Comparison of ENCODE assay signal across 8 mouse cellular contexts in the genomic region with DNA sequence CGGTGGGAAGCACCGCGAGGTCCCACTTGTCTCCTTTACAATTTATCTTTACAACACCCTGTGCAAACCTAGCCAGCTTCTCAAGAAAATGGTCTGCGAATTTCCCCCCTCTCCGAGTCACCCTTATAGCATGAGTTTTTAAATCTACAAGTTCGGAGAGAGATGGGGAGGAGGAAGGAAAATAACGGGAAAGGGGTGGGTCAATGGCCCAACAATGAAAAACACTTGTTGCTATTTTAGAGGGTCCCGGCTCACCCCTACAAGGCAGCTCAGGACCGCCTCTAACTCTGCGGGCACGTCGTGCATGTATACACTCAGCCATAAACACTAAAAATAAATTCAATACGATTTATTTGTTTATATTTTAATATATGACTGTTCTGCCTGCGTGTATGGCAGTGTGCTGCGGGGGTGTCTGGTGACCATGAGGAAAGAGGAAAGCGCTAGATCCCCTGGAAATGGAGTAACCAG. TPM values are rescaled to one million over a fixed set of nuclear protein-coding genes. Genes with fewer than 3 reads are reported as not detected.
DNase-seq lines count a peak whose midpoint lies in the region; ATAC-seq and TF ChIP-seq lines count a peak whose summit lies in the region.

No protein-coding gene starts in this region.

- H3K4me2 ChIP-seq in intestine, postnatal 0 days (replicated peaks; ENCODE audit: low read depth) = peak overlapping the region; percentile 91
- H3K4me2 ChIP-seq in neural tube, embryonic 13.5 days = peak overlapping the region; percentile 76

- H3K27ac ChIP-seq in embryonic fibroblast, embryonic 13.5 days (ENCODE audit: insufficient read depth, low read length) = no peak overlapping the region
- no peak overlapping the region for H3K27ac ChIP-seq in intestine, postnatal 0 days (ENCODE audit: low read depth, low read length)
- no peak overlapping the region for H3K27ac ChIP-seq in neural tube, embryonic 13.5 days (replicated peaks)

- H3K36me3 ChIP-seq in erythroblast, embryonic 14.5 days (ENCODE audit: control insufficient read depth) = no peaks in the 10 kb centered on the region
- H3K36me3 ChIP-seq in intestine, postnatal 0 days (ENCODE audit: control insufficient read depth, insufficient read depth) = no peaks in the 10 kb centered on the region
- no peaks in the 10 kb centered on the region for H3K36me3 ChIP-seq in neural tube, embryonic 13.5 days

- H3K27me3 ChIP-seq in erythroblast, embryonic 14.5 days (ENCODE audit: control insufficient read depth) = peaks cover 65% of the 10 kb centered on the region
- no peaks in the 10 kb centered on the region for H3K27me3 ChIP-seq in intestine, postnatal 0 days (replicated peaks; ENCODE audit: control insufficient read depth, insufficient read depth, low read length)
- H3K27me3 ChIP-seq in neural tube, embryonic 13.5 days = 0 out of 2 replicates have a peak, but pooled peaks cover 3% of the 10 kb centered on the region

- peak overlapping the region; percentile 27; the same call in 1 of the 2 replicates for H3K9ac ChIP-seq in intestine, postnatal 0 days (ENCODE audit: low read depth, low read length)
- H3K9ac ChIP-seq in neural tube, embryonic 13.5 days = peak overlapping the region; percentile 72

- no peak for TF ChIP-seq POLR2A in embryonic fibroblast, embryonic 13.5 days (IDR thresholded peaks at IDR 0.05; ENCODE audit: low read depth, low read length)

- peaks cover 39% of the 10 kb centered on the region for H3K4me1 ChIP-seq in erythroblast, embryonic 14.5 days (ENCODE audit: control insufficient read depth)
- no peaks in the 10 kb centered on the region for H3K4me1 ChIP-seq in embryonic fibroblast, embryonic 13.5 days (ENCODE audit: control insufficient read depth, insufficient read depth, low read length)
- no peaks in the 10 kb centered on the region for H3K4me1 ChIP-seq in intestine, postnatal 0 days (replicated peaks; ENCODE audit: control insufficient read depth, insufficient read depth, low read length)
- H3K4me1 ChIP-seq in neural tube, embryonic 13.5 days (replicated peaks) = peaks cover 19% of the 10 kb centered on the region

- H3K9me3 ChIP-seq in erythroblast, embryonic 14.5 days (ENCODE audit: control insufficient read depth, low read length) = no peaks in the 10 kb centered on the region
- no peaks in the 10 kb centered on the region for H3K9me3 ChIP-seq in intestine, postnatal 0 days (ENCODE audit: control insufficient read depth)
- no peaks in the 10 kb centered on the region for H3K9me3 ChIP-seq in neural tube, embryonic 13.5 days

- ATAC-seq in erythroblast, adult 5-6 weeks (replicated peaks; ENCODE audit: low FRiP score, poor library complexity, severe bottlenecking) = no peak
- ATAC-seq in intestine, postnatal 0 days = no peak
- peak; percentile 23; the same call in 1 of the 2 replicates for ATAC-seq in neural tube, embryonic 13.5 days (ENCODE audit: low read depth)

- H3K4me3 ChIP-seq in erythroblast, embryonic 14.5 days (replicated peaks) = peak overlapping the region; percentile 75
- peak overlapping the region; percentile 76 for H3K4me3 ChIP-seq in embryonic fibroblast, embryonic 13.5 days (ENCODE audit: insufficient read depth, low read length)
- H3K4me3 ChIP-seq in intestine, postnatal 0 days (ENCODE audit: low read depth, low read length) = peak overlapping the region; percentile 70
- H3K4me3 ChIP-seq in neural tube, embryonic 13.5 days = peak overlapping the region; percentile 66

- WGBS in intestine, postnatal 0 days = under 1% methylated on average over 16 of the region's 16 CpGs
- 1% methylated on average over 16 of the region's 16 CpGs for WGBS in neural tube, embryonic 13.5 days

- peak; percentile 50 for DNase-seq in A20 (ENCODE audit: low read depth, low spot score)
- no peak for DNase-seq in yolk sac, embryonic 10.5 days (ENCODE audit: low spot score)
- no peak for DNase-seq in ovary, postnatal 14 days (ENCODE audit: low spot score)

- no peak for TF ChIP-seq CTCF in embryonic fibroblast, embryonic 13.5 days (IDR thresholded peaks at IDR 0.05; ENCODE audit: borderline replicate concordance, insufficient read depth, low read length)
- no peak for TF ChIP-seq CTCF in intestine, postnatal 0 days (IDR thresholded peaks at IDR 0.05; ENCODE audit: low read depth)

RNA-seq across cellular contexts. Expression of a gene that starts 14.4 kb away (rescaled TPM):
- not detected in 2 replicates for polyA plus RNA-seq in erythroblast, embryonic 14.5 days (2012)
- not detected in 2 replicates for total RNA-seq in erythroblast, adult 5-6 weeks (2015; ENCODE audit: low replicate concordance)
- not detected in 2 replicates for total RNA-seq in erythroblast, adult 5-6 weeks (2017; ENCODE audit: low replicate concordance)
- not detected in 2 replicates for polyA plus RNA-seq in embryonic fibroblast, embryonic 13.5 days (2011; ENCODE audit: insufficient read length, low read depth, missing spikeins)
- polyA plus RNA-seq in intestine, postnatal 0 days (2015; fragmentation: Nextera tagmentation; extraction: Ambion mirVana) = not detected in 2 replicates
- not detected in 2 replicates for polyA plus RNA-seq in neural tube, embryonic 13.5 days (2015; fragmentation: Nextera tagmentation; extraction: Ambion mirVana)

RNA-seq across cellular contexts. Expression of a gene that starts 19.2 kb away (rescaled TPM):
- 7.6 and 8.7 TPM in 2 replicates for polyA plus RNA-seq in erythroblast, embryonic 14.5 days (2012)
- 11.9 and 18.4 TPM in 2 replicates for total RNA-seq in erythroblast, adult 5-6 weeks (2015; ENCODE audit: low replicate concordance)
- total RNA-seq in erythroblast, adult 5-6 weeks (2017; ENCODE audit: low replicate concordance) = 37.4 and 42.5 TPM in 2 replicates
- 52.0 and 61.4 TPM in 2 replicates for polyA plus RNA-seq in embryonic fibroblast, embryonic 13.5 days (2011; ENCODE audit: insufficient read length, low read depth, missing spikeins)
- 51.1 and 53.2 TPM in 2 replicates for polyA plus RNA-seq in intestine, postnatal 0 days (2015; fragmentation: Nextera tagmentation; extraction: Ambion mirVana)
- polyA plus RNA-seq in neural tube, embryonic 13.5 days (2015; fragmentation: Nextera tagmentation; extraction: Ambion mirVana) = 82.9 and 88.9 TPM in 2 replicates

RNA-seq across cellular contexts. Expression of a gene that starts 30.6 kb away (rescaled TPM):
- polyA plus RNA-seq in erythroblast, embryonic 14.5 days (2012) = not detected in 2 replicates
- total RNA-seq in erythroblast, adult 5-6 weeks (2015; ENCODE audit: low replicate concordance) = not detected in 2 replicates
- not detected in 2 replicates for total RNA-seq in erythroblast, adult 5-6 weeks (2017; ENCODE audit: low replicate concordance)
- not detected in 2 replicates for polyA plus RNA-seq in embryonic fibroblast, embryonic 13.5 days (2011; ENCODE audit: insufficient read length, low read depth, missing spikeins)
- polyA plus RNA-seq in intestine, postnatal 0 days (2015; fragmentation: Nextera tagmentation; extraction: Ambion mirVana) = not detected in 2 replicates
- not detected in 2 replicates for polyA plus RNA-seq in neural tube, embryonic 13.5 days (2015; fragmentation: Nextera tagmentation; extraction: Ambion mirVana)

RNA-seq across cellular contexts. Expression of a gene that starts 48.8 kb away (rescaled TPM):
- not detected in 2 replicates for polyA plus RNA-seq in erythroblast, embryonic 14.5 days (2012)
- not detected in 2 replicates for total RNA-seq in erythroblast, adult 5-6 weeks (2015; ENCODE audit: low replicate concordance)
- not detected in 2 replicates for total RNA-seq in erythroblast, adult 5-6 weeks (2017; ENCODE audit: low replicate concordance)
- not detected in 2 replicates for polyA plus RNA-seq in embryonic fibroblast, embryonic 13.5 days (2011; ENCODE audit: insufficient read length, low read depth, missing spikeins)
- polyA plus RNA-seq in intestine, postnatal 0 days (2015; fragmentation: Nextera tagmentation; extraction: Ambion mirVana) = not detected in 2 replicates
- not detected in 2 replicates for polyA plus RNA-seq in neural tube, embryonic 13.5 days (2015; fragmentation: Nextera tagmentation; extraction: Ambion mirVana)
